Mouse (Mus musculus) regulatory T cell (primary cell): ENCODE results near the gene Chuk.
"Not testable (repeated sequence)": the region's sequence is repeated elsewhere in the genome, so short reads cannot be mapped to it uniquely, and the experiment has no call there.

Experiments
- in situ Hi-C: fragments of 300-600 bp; cut with MboI, MseI; formaldehyde crosslinking; loops from one replicate; pipeline ENCODE4 v1.15.1; 2025; ENCODE audit warnings: high pct_unique_total_duplicates

Gene Chuk

GRCm38 (mm10) chr19:44106831-44107660 lies at the start of gene Chuk:
Gene Chuk, minus strand, starts transcription at chr19:44107480.
- in situ Hi-C loops: no loop called here

DNA sequence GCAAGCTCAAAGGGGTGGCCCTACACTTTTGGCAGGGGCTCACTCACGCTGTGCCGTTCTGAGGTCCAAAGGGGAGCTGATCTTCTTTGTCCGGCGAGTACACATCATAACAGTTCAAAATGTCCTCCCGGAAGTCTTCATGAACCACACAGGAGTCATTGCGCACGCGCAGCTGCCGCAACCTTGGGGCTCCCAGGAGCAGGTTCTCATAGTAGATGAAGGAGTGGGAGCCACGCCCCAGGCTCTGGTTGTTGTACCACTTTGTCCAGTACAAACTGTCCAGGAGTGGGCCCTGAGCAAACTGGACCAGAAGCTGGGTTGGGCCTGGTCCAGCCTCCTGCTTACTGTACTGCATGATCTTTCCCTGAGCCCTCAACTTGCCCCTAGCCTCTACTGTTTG lies 49.7 kb upstream of the Chuk start:
- in situ Hi-C loops: loop anchor here (10.0 kb wide), 1 partner anchor 1398 kb away; no protein-coding TSS in a partner anchor

- in situ Hi-C loops: loop anchor here (10.0 kb wide), 1 partner anchor 1401 kb away; no protein-coding TSS in a partner anchor
These were observed 46.5 kb upstream of the Chuk start for GRCm38 (mm10) chr19:44153781-44154180.

DNA sequence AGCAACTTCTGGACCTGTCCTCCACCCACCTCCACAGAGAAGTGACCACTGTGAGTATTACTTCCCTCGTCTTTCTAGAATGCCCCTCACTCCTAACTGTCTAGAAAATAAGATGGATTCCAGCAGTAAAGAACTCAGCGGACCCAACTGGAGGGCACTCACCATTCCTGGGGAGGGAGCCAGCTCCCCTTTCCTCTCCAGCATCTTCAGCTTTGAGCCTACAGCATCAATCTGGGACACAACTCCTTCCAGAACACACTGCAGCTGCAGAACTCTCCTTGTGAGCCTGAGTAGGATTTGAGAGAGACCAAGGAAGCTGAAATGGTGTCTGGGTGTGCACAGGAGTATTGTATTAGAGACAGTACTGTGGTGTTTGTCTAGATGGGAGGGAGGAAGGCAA lies 41.7 kb upstream of the Chuk start:
- in situ Hi-C loops: loop anchor here (5.0 to 10.0 kb wide), 2 partner anchors 103 to 146 kb away; partner anchors contain the start of gene Scd2

GRCm38 (mm10) chr19:44148345-44148744 lies 41.1 kb upstream of the Chuk start:
- in situ Hi-C loops: loop anchor here (5.0 to 10.0 kb wide), 2 partner anchors 104 to 146 kb away; partner anchors contain the start of gene Scd2

GRCm38 (mm10) chr19:44146951-44147350 lies 39.7 kb upstream of the Chuk start:
- in situ Hi-C loops: loop anchor here (5.0 to 10.0 kb wide), 2 partner anchors 105 to 148 kb away; partner anchors contain the start of gene Scd2

DNA sequence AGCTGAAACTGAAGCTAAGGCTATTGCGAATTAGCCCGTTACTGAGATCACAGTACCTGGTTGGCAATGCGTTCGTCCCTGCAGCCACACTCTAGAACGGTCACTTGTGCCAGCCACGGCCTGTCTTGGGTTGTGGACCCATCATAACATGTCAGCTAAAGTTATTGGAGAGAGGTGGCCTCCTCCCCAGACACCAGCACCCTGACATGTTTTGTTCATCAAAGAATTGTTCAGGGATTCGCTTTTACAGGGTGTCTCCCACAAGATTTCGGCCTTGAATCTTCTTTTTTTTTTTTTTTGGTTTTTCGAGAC lies 39.2 kb upstream of the Chuk start:
- in situ Hi-C loops: loop anchor here (5.0 to 10.0 kb wide), 2 partner anchors 106 to 148 kb away; partner anchors contain the start of gene Scd2

- in situ Hi-C loops: loop anchor here (5.0 to 10.0 kb wide), 2 partner anchors 106 to 149 kb away; partner anchors contain the start of gene Scd2
These were observed 38.7 kb upstream of the Chuk start, which contains the start of gene Bloc1s2 for GRCm38 (mm10) chr19:44145702-44146567. Gene Bloc1s2, minus strand, starts transcription at chr19:44146446.

DNA sequence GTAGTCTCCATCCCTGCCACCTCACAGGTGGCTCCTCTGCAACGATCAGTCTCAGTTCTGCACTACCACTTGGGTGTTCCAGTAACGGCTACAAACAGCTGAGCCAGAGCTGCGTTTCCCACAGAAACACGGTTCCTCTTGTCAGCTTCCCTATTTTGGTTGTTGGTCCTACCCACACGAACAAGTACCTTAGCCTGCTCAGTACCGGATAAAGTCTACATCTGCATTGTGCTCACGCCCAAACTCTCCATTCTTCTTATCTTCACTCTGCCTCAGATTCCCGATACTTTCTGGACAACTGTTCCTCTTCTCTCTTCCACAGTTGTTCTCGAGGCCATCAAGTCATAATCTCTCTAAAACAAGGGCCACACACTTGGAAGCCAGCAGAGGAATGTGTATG lies 37.1 kb upstream of the Chuk start:
- in situ Hi-C loops: loop anchor here (10.0 kb wide), 1 partner anchor 150 kb away; the partner anchor contains the start of gene Scd2

DNA sequence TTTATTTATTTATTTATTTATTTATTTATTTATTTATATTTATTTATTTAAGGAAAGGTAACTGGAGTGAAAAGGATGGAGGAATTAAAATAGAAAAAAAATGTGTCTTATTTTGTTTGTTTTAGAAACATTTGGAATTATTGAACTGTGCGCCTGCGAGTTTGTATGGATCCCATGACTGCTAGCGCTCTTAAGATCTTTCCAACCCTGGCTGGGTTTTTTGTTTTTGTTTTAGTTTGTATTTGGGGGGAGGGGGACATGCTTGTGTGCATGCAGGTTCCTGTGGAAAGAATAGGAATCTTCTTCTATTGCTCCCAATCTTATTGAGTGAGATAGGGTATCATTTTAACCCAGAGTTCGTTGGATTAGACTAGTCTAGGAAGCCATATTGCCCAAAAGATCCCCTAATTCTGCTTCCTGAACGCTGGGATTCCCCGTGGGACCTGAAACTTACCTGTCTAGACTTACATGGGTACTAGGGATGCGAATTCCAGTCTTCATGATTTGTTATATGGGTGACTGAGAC lies 28.7 kb upstream of the Chuk start:
- in situ Hi-C loops: no loop called here

DNA sequence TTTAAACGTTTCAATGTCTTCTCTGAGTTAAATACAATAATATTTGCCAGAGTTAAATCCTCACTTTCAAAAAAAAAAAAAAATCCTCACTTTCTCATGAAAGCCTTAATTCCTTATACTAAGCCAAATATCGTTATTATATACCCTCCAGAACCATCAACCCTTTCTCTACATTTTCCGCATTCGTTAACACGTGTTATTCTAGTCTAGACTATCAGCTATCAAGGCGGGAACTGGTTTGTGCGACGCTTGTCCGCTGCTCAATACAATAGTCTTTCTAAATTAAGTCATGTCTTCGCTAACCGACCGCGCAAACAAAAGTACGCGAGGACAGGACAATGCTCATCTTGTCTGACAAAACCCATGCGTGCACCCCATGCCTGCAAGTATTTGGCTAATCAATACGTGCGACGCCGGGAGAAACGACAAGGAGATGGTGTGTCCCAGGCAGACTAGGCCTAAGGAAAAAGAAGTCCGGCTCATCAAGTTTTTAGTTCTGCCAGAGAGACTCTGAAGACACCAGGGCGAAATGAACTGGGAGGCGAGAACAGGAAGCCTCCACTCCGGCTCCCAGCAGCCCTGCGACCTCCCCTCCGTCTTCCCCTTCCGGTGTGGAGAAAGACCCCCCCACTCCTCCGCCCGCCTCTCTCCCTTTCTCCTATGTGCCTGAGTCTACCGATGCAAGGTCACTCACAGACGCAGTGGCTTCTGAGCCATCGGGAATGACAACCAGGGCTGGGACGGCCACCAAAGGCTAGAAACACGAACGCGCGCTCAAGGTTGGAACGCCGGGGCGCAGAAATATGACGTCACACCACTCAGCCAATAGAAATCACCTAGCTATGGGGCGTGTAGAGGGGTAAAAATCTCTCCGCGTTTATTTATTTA lies 28.0 kb upstream of the Chuk start, which contains the start of gene Cwf19l1:
Cwf19l1 (minus strand) TSS at position 805 of the 888 bp plus-strand sequence.
- in situ Hi-C loops: no loop called here

DNA sequence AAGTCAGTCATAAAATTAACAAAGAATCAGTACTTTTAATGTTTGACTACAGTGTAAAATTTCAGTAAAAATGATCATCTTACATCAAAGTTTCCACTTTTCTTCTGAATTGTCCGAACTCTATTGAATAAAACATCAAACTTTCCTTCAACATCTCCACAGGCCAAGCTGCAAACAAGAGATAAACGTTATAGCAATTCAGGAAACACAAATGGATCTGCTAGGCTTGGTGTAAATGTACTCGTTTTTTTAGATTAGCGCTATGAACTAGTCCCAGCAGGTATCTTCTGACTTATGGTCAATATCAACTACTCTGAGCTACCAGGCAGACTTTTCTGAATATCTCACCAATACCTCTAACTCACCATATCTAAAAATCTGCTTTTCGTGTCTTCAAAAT lies 25.6 kb upstream of the Chuk start:
- in situ Hi-C loops: no loop called here

DNA sequence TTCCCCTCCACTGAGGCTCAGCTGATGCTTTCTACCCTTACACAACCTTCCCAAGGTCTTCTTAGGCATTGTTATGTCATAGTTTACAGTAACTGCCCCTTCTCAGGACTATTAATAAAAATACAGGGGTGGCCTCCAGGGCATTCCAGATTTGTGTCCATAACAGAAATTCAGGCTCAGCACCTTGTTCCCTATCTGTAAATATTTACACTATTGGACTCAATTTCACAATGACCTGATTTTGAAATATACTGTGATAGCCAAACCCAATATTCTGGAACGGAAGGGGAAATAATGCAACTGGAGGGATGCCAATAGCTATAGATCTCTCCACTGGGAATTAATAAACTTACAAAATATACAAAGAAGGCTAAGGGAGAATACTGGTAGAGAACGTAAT lies 21.3 kb upstream of the Chuk start:
- in situ Hi-C loops: no loop called here

GRCm38 (mm10) chr19:44127729-44128497 lies 20.6 kb upstream of the Chuk start:
- in situ Hi-C loops: no loop called here

DNA sequence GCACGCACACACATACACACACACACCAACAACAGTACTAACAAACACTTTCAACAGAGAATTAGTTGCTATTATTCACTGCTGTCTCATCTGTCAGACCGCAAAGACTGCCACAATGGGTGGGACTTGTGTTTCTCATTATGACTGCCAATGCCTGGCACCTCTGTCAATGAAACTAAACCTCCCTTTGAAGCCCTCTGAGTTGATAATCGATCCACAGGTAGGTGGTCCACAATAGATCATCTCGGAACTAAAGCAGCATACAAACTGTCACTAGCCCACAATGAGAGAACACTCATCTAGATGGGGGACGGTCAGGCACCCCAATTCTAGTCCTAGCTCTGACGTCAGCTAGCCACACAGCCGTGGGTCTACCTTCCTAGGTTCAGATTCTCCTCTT lies 13.9 kb upstream of the Chuk start:
- in situ Hi-C loops: no loop called here

DNA sequence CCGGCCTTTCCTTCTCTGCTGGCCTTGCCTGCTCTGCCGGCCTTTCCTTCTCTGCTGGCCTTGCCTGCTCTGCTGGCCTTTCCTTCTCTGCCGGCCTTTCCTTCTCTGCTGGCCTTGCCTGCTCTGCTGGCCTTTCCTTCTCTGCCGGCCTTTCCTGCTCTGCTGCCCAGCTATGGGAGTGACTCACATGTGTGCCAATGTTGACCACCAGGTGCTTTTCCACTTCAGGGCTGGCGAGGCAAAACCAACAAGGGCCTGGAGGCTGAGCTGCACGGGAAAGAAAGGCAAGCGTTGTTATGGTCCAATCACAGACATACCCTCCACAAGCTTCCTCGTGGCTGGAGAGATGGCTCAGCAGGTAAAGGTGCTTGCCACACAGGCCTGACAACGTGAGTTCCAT lies 13.4 kb upstream of the Chuk start:
- in situ Hi-C loops: not testable (repeated sequence)

GRCm38 (mm10) chr19:44117793-44118192 lies 10.5 kb upstream of the Chuk start:
- in situ Hi-C loops: no loop called here

- in situ Hi-C loops: no loop called here
These were observed 4.4 kb upstream of the Chuk start for GRCm38 (mm10) chr19:44111706-44112105.

DNA sequence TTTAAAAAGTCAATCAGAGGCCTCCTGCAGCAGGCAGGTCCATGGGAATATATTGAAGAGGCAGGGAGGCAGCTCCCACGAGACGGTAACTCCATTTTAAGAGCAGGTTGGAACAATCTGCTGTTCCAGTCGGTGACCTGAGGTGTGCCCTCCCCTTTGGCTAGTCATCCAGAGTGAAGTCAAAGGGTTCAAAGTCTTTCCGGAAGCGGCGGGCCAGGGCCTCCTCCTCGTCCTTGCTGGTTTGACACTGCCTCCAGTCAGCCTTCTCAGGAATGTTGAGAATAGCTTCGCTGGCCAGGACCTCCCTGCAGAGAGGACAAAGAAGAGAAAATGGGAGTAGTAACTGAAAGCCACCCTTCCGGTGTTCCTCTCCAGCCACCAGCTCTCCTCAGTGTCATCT lies 3.1 kb upstream of the Chuk start:
- in situ Hi-C loops: no loop called here

DNA sequence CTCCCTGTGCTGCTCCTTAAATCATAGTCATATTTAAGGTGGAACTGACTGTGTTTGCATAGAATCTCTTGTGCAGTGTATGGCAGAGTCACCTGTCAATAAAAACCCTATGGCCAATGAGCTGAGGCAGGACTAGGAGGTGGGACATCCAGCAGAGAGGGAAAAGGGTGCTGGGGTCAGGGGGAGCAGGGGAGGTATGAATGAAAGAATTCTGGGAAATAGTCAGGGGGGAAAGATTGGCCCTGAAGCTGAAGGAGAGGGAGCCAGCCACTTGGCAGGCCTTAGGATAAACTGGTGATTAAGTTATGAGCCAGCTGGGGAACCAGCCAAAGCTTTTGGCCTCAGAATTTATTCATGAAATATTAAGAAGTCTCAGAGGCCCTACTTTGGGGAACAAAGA lies 1.7 kb upstream of the Chuk start:
- in situ Hi-C loops: no loop called here
